In genomic region chr13:96435793-96436192, GRCm38 (mm10) we compare ENCODE assay signal across 12 mouse cellular contexts. TPM values are rescaled to one million over a fixed set of nuclear protein-coding genes. Genes with fewer than 3 reads are reported as not detected.
A peak's percentile ranks its signal among the peaks of the same experiment; 100 is the strongest.
DNase-seq lines count a peak whose midpoint lies in the region; ATAC-seq and TF ChIP-seq lines count a peak whose summit lies in the region.
"Had no signal": no experiment of that assay in that cellular context is flagged by ENCODE, and none has a peak within 500 bp of the region (broad histone marks: within the 10 kb centered on the region; RNA-seq: fewer than 3 reads in every experiment).

No protein-coding gene starts in this region.

- no peak for ATAC-seq in lung, postnatal 0 days
- ATAC-seq in heart, embryonic 11.5 days (replicated peaks; ENCODE audit: insufficient number of reproducible peaks, low FRiP score, low TSS enrichment), result no peak
- ATAC-seq in kidney, embryonic 16.5 days (ENCODE audit: low FRiP score, low TSS enrichment), result 0 out of 2 replicates have a peak, but pooled peaks have one; percentile 31
- no peak for ATAC-seq in cerebellum, adult (ENCODE audit: insufficient number of reproducible peaks, low FRiP score, low TSS enrichment)

- no peak overlapping the region for H3K27ac ChIP-seq in lung, postnatal 0 days (ENCODE audit: low read length)
- H3K27ac ChIP-seq in heart, embryonic 11.5 days (ENCODE audit: low read depth, low read length), result no peak overlapping the region
- H3K27ac ChIP-seq in kidney, embryonic 16.5 days (ENCODE audit: low read length), result no peak overlapping the region

- no peak for TF ChIP-seq EP300 in lung, postnatal 0 days (IDR thresholded peaks at IDR 0.05)

- H3K4me2 ChIP-seq in lung, postnatal 0 days (replicated peaks; ENCODE audit: low read depth, low read length), result no peak overlapping the region
- peak overlapping the region; percentile 39 for H3K4me2 ChIP-seq in heart, embryonic 11.5 days
- H3K4me2 ChIP-seq in kidney, embryonic 16.5 days (replicated peaks; ENCODE audit: low read depth, low read length), result peak overlapping the region; percentile 27; the same call in 1 of the 2 replicates

- intact Hi-C loops in left cerebral cortex, postnatal 36 days (cut with DNase I), result no loop called here

- 44% methylated on average over 12 of the region's 13 CpGs for WGBS in lung, postnatal 0 days
- WGBS in heart, embryonic 11.5 days (ENCODE audit: insufficient replicate concordance), result 22% methylated on average over 11 of the region's 13 CpGs
- 23% methylated on average over 13 of the region's 13 CpGs for WGBS in kidney, embryonic 16.5 days

- no peak overlapping the region for H3K9ac ChIP-seq in lung, postnatal 0 days (replicated peaks; ENCODE audit: low read depth)
- H3K9ac ChIP-seq in heart, embryonic 11.5 days (ENCODE audit: low read depth, low read length), result no peak overlapping the region
- H3K9ac ChIP-seq in kidney, embryonic 16.5 days (replicated peaks; ENCODE audit: low read length), result no peak overlapping the region

- no peaks in the 10 kb centered on the region for H3K9me3 ChIP-seq in lung, postnatal 0 days (ENCODE audit: low read length)
- H3K9me3 ChIP-seq in heart, embryonic 11.5 days (replicated peaks; ENCODE audit: control insufficient read depth, low read length), result no peaks in the 10 kb centered on the region
- peaks cover 5% of the 10 kb centered on the region; the same call in 1 of the 2 replicates for H3K9me3 ChIP-seq in kidney, embryonic 16.5 days (ENCODE audit: low read length)

- H3K27me3 ChIP-seq in lung, postnatal 0 days (replicated peaks; ENCODE audit: insufficient read depth, low read length), result no peaks in the 10 kb centered on the region
- H3K27me3 ChIP-seq in heart, embryonic 11.5 days (ENCODE audit: control insufficient read depth, insufficient read depth, low read length), result no peaks in the 10 kb centered on the region
- H3K27me3 ChIP-seq in kidney, embryonic 16.5 days (ENCODE audit: insufficient read depth, low read length), result no peaks in the 10 kb centered on the region

- peak; percentile 30 for DNase-seq in lung, postnatal 0 days (ENCODE audit: low spot score)
- DNase-seq in lung, postnatal 36 days, result no peak
- peak; percentile 15 for DNase-seq in skeletal muscle tissue, adult 2 months (ENCODE audit: low read depth, low spot score)
- DNase-seq in left cerebral cortex, postnatal 36 days (ENCODE audit: low spot score in 2 of 2), result no peak
- no peak for DNase-seq in cerebellum, adult 9-10 months
- DNase-seq: cerebellum, adult 2 months; thymus, adult 18-20 months had no signal

- peaks cover 21% of the 10 kb centered on the region; the same call in 1 of the 2 replicates for H3K4me1 ChIP-seq in lung, postnatal 0 days (ENCODE audit: insufficient read depth, low read depth, low read length)
- peaks cover 24% of the 10 kb centered on the region for H3K4me1 ChIP-seq in heart, embryonic 11.5 days (ENCODE audit: control insufficient read depth, insufficient read depth, low read length)
- H3K4me1 ChIP-seq in kidney, embryonic 16.5 days (ENCODE audit: insufficient read depth, low read length), result peaks cover 44% of the 10 kb centered on the region

- H3K4me3 ChIP-seq in lung, postnatal 0 days (ENCODE audit: low read depth, low read length), result no peak overlapping the region
- H3K4me3 ChIP-seq in heart, embryonic 11.5 days (ENCODE audit: low read depth, low read length), result no peak overlapping the region
- no peak overlapping the region for H3K4me3 ChIP-seq in kidney, embryonic 16.5 days (ENCODE audit: low read length)

- 0 out of 2 replicates have a peak, but pooled peaks have one; percentile 16 for TF ChIP-seq CTCF in lung, postnatal 0 days (IDR thresholded peaks at IDR 0.05)

- H3K36me3 ChIP-seq in lung, postnatal 0 days (ENCODE audit: insufficient read depth, low read length), result no peaks in the 10 kb centered on the region
- no peaks in the 10 kb centered on the region for H3K36me3 ChIP-seq in heart, embryonic 11.5 days (ENCODE audit: control insufficient read depth, insufficient read depth, low read length)
- H3K36me3 ChIP-seq in kidney, embryonic 16.5 days (ENCODE audit: insufficient read depth, low read length), result no peaks in the 10 kb centered on the region

RNA-seq across cellular contexts. Expression of gene Ankdd1b, which starts 35.2 kb away (rescaled TPM):
- polyA plus RNA-seq in lung, postnatal 0 days (2015; fragmentation: Nextera tagmentation; extraction: Ambion mirVana), result 0.19 and 0.24 TPM in 2 replicates
- 0.30 and 0.31 TPM in 2 replicates for polyA plus RNA-seq in heart, embryonic 11.5 days (2014; fragmentation: Nextera tagmentation; extraction: Ambion mirVana)
- polyA plus RNA-seq in kidney, embryonic 16.5 days (2015; fragmentation: Nextera tagmentation; extraction: Ambion mirVana), result 0.13 TPM in 1 of 2 replicates, not detected in the other
- total RNA-seq in left cerebral cortex, postnatal 36 days (2021), result under 1 TPM in 1 of 2 experiments, not detected in 1; 0.25 TPM

RNA-seq across cellular contexts. Expression of gene Poc5, which starts 47.7 kb away (rescaled TPM):
- 9.2 and 13.4 TPM in 2 replicates for polyA plus RNA-seq in lung, postnatal 0 days (2015; fragmentation: Nextera tagmentation; extraction: Ambion mirVana)
- 13.0 and 13.5 TPM in 2 replicates for polyA plus RNA-seq in heart, embryonic 11.5 days (2014; fragmentation: Nextera tagmentation; extraction: Ambion mirVana)
- 14.5 and 14.8 TPM in 2 replicates for polyA plus RNA-seq in kidney, embryonic 16.5 days (2015; fragmentation: Nextera tagmentation; extraction: Ambion mirVana)
- 10 to 100 TPM; 30.4 to 36.2 TPM for total RNA-seq in left cerebral cortex, postnatal 36 days (2021)

RNA-seq across cellular contexts. Expression of gene Gm17622, which starts 54.7 kb away (rescaled TPM):
- polyA plus RNA-seq in lung, postnatal 0 days (2015; fragmentation: Nextera tagmentation; extraction: Ambion mirVana), result not detected in 2 replicates
- not detected in 2 replicates for polyA plus RNA-seq in heart, embryonic 11.5 days (2014; fragmentation: Nextera tagmentation; extraction: Ambion mirVana)
- not detected in 2 replicates for polyA plus RNA-seq in kidney, embryonic 16.5 days (2015; fragmentation: Nextera tagmentation; extraction: Ambion mirVana)
- not detected for total RNA-seq in left cerebral cortex, postnatal 36 days (2021)
- total RNA-seq: ES-E14 had no signal
- polyA plus RNA-seq: cerebellum, adult 2 months; intestine, embryonic 14.5 days had no signal

Comparison
In these comparisons a context has a peak if more than half of its experiments do, and no peak if none do; other contexts are left out.
1. DNase-seq: peak in lung, postnatal 0 days (single experiment) and skeletal muscle tissue, adult 2 months (single experiment); none in lung, postnatal 36 days (single experiment), left cerebral cortex, postnatal 36 days (0 of 2) and cerebellum, adult 9-10 months (single experiment).